Mouse (Mus musculus): ENCODE data around the gene Haghl.

- no peak for TF ChIP-seq POLR2A (IDR thresholded peaks at IDR 0.05; ENCODE audit: extremely low read depth, insufficient read depth, low read length)
- TF ChIP-seq CTCF (IDR thresholded peaks at IDR 0.05; ENCODE audit: extremely low read depth, insufficient read depth, low read length) = no peak
Measured at GRCm38 (mm10) chr17:25818851-25819780, 33.6 kb upstream of the Haghl start.
